Mouse (Mus musculus): ENCODE measurements around the gene Tpo. TPM values are rescaled to one million over a fixed set of nuclear protein-coding genes. Genes with fewer than 3 reads are reported as not detected.
A peak's percentile ranks its signal among the peaks of the same experiment; 100 is the strongest.

Tpo gene
- polyA plus RNA-seq, 1 experiment: 0.68 TPM

GRCm38 (mm10) chr12:30035406-30035805 lies 97.0 kb downstream of the Tpo start:
- Histone ChIP-seq H3K36me3 (ENCODE audit: control insufficient read depth, insufficient read depth, low read length) (no peaks in the 10 kb centered on the region), H3K4me3 (ENCODE audit: control insufficient read depth, low read depth, low read length) (no peak overlapping the region), H3K4me1 (ENCODE audit: control insufficient read depth, insufficient read depth, low read length) (no peaks in the 10 kb centered on the region), H3K27ac (ENCODE audit: control insufficient read depth, insufficient read depth, low read depth, low read length) (no peak overlapping the region), H3K27me3 (ENCODE audit: control insufficient read depth, insufficient read depth, low read length) (no peaks in the 10 kb centered on the region)
- TF ChIP-seq POLR2A (IDR thresholded peaks at IDR 0.05; ENCODE audit: control insufficient read depth, low read depth, low read length) (no peak), CTCF (IDR thresholded peaks at IDR 0.05; ENCODE audit: control insufficient read depth, insufficient read depth, insufficient replicate concordance, low read depth, low read length) (no peak)

DNA sequence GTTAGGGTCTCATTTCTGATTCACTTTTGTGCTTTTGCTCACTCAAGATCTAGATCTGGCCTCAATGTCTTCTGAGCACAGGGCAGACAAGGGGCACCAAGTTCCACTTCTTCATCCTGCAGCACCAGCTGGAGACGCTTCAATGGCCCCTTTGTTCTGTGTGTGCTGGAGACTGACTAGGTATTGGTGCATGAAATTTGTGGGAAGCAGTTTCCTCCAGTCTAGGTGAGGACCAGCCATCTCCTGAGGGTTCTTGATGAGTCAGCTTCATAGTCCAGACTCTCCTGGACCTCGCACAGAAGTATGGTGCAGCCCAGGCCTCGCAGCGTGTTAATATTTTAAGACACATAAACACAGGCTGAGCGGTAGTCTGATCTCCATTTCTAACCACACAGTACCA lies 97.7 kb downstream of the Tpo start:
- TF ChIP-seq CTCF (IDR thresholded peaks at IDR 0.05; ENCODE audit: control insufficient read depth, insufficient read depth, insufficient replicate concordance, low read depth, low read length) (no peak), POLR2A (IDR thresholded peaks at IDR 0.05; ENCODE audit: control insufficient read depth, low read depth, low read length) (no peak)
- Histone ChIP-seq H3K36me3 (ENCODE audit: control insufficient read depth, insufficient read depth, low read length) (no peaks in the 10 kb centered on the region), H3K27me3 (ENCODE audit: control insufficient read depth, insufficient read depth, low read length) (no peaks in the 10 kb centered on the region), H3K4me3 (ENCODE audit: control insufficient read depth, low read depth, low read length) (peak overlapping the region; percentile 61), H3K27ac (ENCODE audit: control insufficient read depth, insufficient read depth, low read depth, low read length) (no peak overlapping the region), H3K4me1 (ENCODE audit: control insufficient read depth, insufficient read depth, low read length) (no peaks in the 10 kb centered on the region)

GRCm38 (mm10) chr12:30030571-30030970 lies 101.9 kb downstream of the Tpo start:
- H3K36me3 ChIP-seq (ENCODE audit: control insufficient read depth, insufficient read depth, low read length): no peaks in the 10 kb centered on the region
- H3K27ac ChIP-seq (ENCODE audit: control insufficient read depth, insufficient read depth, low read depth, low read length): no peak overlapping the region
- peak overlapping the region; percentile 12 for H3K4me3 ChIP-seq (ENCODE audit: control insufficient read depth, low read depth, low read length)
- no peaks in the 10 kb centered on the region for H3K27me3 ChIP-seq (ENCODE audit: control insufficient read depth, insufficient read depth, low read length)
- no peak for TF ChIP-seq POLR2A (IDR thresholded peaks at IDR 0.05; ENCODE audit: control insufficient read depth, low read depth, low read length)
- no peak for TF ChIP-seq CTCF (IDR thresholded peaks at IDR 0.05; ENCODE audit: control insufficient read depth, insufficient read depth, insufficient replicate concordance, low read depth, low read length)
- H3K4me1 ChIP-seq (ENCODE audit: control insufficient read depth, insufficient read depth, low read length): no peaks in the 10 kb centered on the region

DNA sequence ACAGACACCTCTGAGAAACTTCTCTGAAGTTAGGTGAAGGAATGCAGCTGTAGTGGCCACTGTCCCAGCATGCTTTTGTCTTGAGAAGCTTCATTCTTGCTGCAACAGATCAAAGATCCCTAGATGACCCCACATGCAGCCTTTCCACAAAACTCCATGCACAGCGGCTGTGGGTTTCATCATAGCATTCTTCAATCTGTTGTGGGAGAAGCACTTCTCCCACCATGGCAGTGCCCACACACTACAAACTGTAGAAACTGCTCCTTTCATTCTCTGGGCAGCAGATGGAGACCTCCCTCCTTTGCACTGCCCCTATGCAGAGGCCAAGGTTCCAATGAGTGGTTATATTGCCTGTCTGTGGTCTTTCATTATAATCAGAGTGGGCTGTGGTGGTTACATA lies 103.3 kb downstream of the Tpo start:
- no peaks in the 10 kb centered on the region for H3K27me3 ChIP-seq (ENCODE audit: control insufficient read depth, insufficient read depth, low read length)
- no peaks in the 10 kb centered on the region for H3K4me1 ChIP-seq (ENCODE audit: control insufficient read depth, insufficient read depth, low read length)

GRCm38 (mm10) chr12:30027721-30028340 lies 104.6 kb downstream of the Tpo start:
- no peaks in the 10 kb centered on the region for H3K27me3 ChIP-seq (ENCODE audit: control insufficient read depth, insufficient read depth, low read length)
- no peak overlapping the region for H3K27ac ChIP-seq (ENCODE audit: control insufficient read depth, insufficient read depth, low read depth, low read length)
- H3K4me1 ChIP-seq (ENCODE audit: control insufficient read depth, insufficient read depth, low read length): no peaks in the 10 kb centered on the region
- TF ChIP-seq CTCF (IDR thresholded peaks at IDR 0.05; ENCODE audit: control insufficient read depth, insufficient read depth, insufficient replicate concordance, low read depth, low read length) (no peak), POLR2A (IDR thresholded peaks at IDR 0.05; ENCODE audit: control insufficient read depth, low read depth, low read length) (no peak)
- no peaks in the 10 kb centered on the region for H3K36me3 ChIP-seq (ENCODE audit: control insufficient read depth, insufficient read depth, low read length)
- no peak overlapping the region for H3K4me3 ChIP-seq (ENCODE audit: control insufficient read depth, low read depth, low read length)

More for the DNA sequence above, 103.3 kb downstream of the Tpo start:
- TF ChIP-seq POLR2A (IDR thresholded peaks at IDR 0.05; ENCODE audit: control insufficient read depth, low read depth, low read length): no peak
- no peak overlapping the region for H3K4me3 ChIP-seq (ENCODE audit: control insufficient read depth, low read depth, low read length)
- no peak overlapping the region for H3K27ac ChIP-seq (ENCODE audit: control insufficient read depth, insufficient read depth, low read depth, low read length)
- H3K36me3 ChIP-seq (ENCODE audit: control insufficient read depth, insufficient read depth, low read length): no peaks in the 10 kb centered on the region

DNA sequence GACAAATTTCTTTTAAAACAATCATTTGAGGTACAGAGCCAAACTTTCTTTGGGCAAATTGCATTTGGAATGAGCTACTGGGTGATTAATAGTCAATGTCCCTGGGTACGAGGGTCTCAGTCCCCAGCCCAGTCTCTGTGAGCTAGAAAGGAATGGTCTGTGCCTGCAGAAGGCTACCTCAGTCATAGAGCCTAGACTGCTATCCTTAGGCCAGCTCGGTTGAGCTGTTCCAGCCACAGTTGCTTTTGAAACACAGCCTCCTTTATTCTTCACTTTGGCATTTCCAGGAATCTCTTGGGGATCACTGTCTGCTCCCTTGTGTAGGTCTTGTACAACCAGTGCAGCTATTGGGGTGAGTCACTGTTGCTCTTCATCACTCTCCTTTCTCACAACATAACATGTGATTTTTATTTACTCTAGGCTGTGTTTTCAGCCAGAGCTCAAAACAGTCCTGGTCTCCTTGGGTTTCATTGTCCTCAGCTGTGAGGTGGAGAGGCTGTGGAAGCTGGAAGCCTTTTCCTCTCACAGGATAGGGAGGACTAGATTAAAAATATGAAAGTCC lies 108.1 kb downstream of the Tpo start:
- H3K4me3 ChIP-seq (ENCODE audit: control insufficient read depth, low read depth, low read length): no peak overlapping the region
- no peak overlapping the region for H3K27ac ChIP-seq (ENCODE audit: control insufficient read depth, insufficient read depth, low read depth, low read length)
- no peaks in the 10 kb centered on the region for H3K36me3 ChIP-seq (ENCODE audit: control insufficient read depth, insufficient read depth, low read length)
- TF ChIP-seq CTCF (IDR thresholded peaks at IDR 0.05; ENCODE audit: control insufficient read depth, insufficient read depth, insufficient replicate concordance, low read depth, low read length): no peak
- no peak for TF ChIP-seq POLR2A (IDR thresholded peaks at IDR 0.05; ENCODE audit: control insufficient read depth, low read depth, low read length)
- H3K4me1 ChIP-seq (ENCODE audit: control insufficient read depth, insufficient read depth, low read length): no peaks in the 10 kb centered on the region
- no peaks in the 10 kb centered on the region for H3K27me3 ChIP-seq (ENCODE audit: control insufficient read depth, insufficient read depth, low read length)

- H3K4me3 ChIP-seq (ENCODE audit: control insufficient read depth, low read depth, low read length): no peak overlapping the region
- H3K27ac ChIP-seq (ENCODE audit: control insufficient read depth, insufficient read depth, low read depth, low read length): no peak overlapping the region
- H3K36me3 ChIP-seq (ENCODE audit: control insufficient read depth, insufficient read depth, low read length): no peaks in the 10 kb centered on the region
- no peaks in the 10 kb centered on the region for H3K4me1 ChIP-seq (ENCODE audit: control insufficient read depth, insufficient read depth, low read length)
- TF ChIP-seq CTCF (IDR thresholded peaks at IDR 0.05; ENCODE audit: control insufficient read depth, insufficient read depth, insufficient replicate concordance, low read depth, low read length): no peak
- TF ChIP-seq POLR2A (IDR thresholded peaks at IDR 0.05; ENCODE audit: control insufficient read depth, low read depth, low read length): no peak
- no peaks in the 10 kb centered on the region for H3K27me3 ChIP-seq (ENCODE audit: control insufficient read depth, insufficient read depth, low read length)
Measured at GRCm38 (mm10) chr12:30023491-30023890, 108.9 kb downstream of the Tpo start.
